Mouse (Mus musculus) lung, postnatal 0 days (tissue): Measurements from ENCODE around the gene Tmem181a.
"Not testable (repeated sequence)": the region's sequence is repeated elsewhere in the genome, so short reads cannot be mapped to it uniquely, and the experiment has no call there.

Source experiments
- CTCF ChIP-seq: IDR thresholded peaks from 2 replicates; pipeline ENCODE4 v1.5.1; 2016; ENCODE audit warnings: antibody characterized with exemption, mild to moderate bottlenecking
- EP300 ChIP-seq: IDR thresholded peaks from 2 replicates; pipeline ENCODE4 v1.6.1; 2016; ENCODE audit warnings: antibody characterized with exemption, mild to moderate bottlenecking, control low read depth

GRCm38 (mm10) chr17:6293882-6294281 is 37.2 kb downstream of the Tmem181a start:
- TF ChIP-seq CTCF, EP300: not testable (repeated sequence)
